Mouse (Mus musculus) small intestine, adult 2 months (tissue): ENCODE data around the gene Palm2.

Experiments used
- CTCF ChIP-seq: fragments of 200-500 bp; IDR thresholded peaks from 2 replicates; pipeline ENCODE4 v1.5.1; 2012; ENCODE audit warnings: low read depth, mild to moderate bottlenecking, control low read depth, inconsistent platforms, low read length, moderate library complexity, mixed read lengths; ENCODE audit not compliant: insufficient replicate concordance, insufficient read length; ENCODE audit errors: extremely low read depth
- POLR2A ChIP-seq: fragments of 200-500 bp; IDR thresholded peaks from 2 replicates; pipeline ENCODE4 v1.6.1; 2012; ENCODE audit warnings: low read depth, mild to moderate bottlenecking, control low read depth, inconsistent platforms, low read length, moderate library complexity

GRCm38 (mm10) chr4:57510576-57510975 lies 76.5 kb downstream of the Palm2 start:
- TF ChIP-seq POLR2A (no peak), CTCF (no peak)
